Mouse (Mus musculus) effector memory CD4-positive, alpha-beta T cell, adult 7 months (primary cell): ENCODE data around the gene Phtf2. TPM values are rescaled to one million over a fixed set of nuclear protein-coding genes. Genes with fewer than 3 reads are reported as not detected.

ENCODE experiments used
- polyA plus RNA-seq: library from polyadenylated mRNA; unstranded; fragments of 100-300 nt; shearing (Covaris generic); gene quantifications from one replicate; pipeline ENCODE4 v1.2.1, GENCODE M21; 2017

Phtf2 gene
- polyA plus RNA-seq = 15.9 TPM

DNA sequence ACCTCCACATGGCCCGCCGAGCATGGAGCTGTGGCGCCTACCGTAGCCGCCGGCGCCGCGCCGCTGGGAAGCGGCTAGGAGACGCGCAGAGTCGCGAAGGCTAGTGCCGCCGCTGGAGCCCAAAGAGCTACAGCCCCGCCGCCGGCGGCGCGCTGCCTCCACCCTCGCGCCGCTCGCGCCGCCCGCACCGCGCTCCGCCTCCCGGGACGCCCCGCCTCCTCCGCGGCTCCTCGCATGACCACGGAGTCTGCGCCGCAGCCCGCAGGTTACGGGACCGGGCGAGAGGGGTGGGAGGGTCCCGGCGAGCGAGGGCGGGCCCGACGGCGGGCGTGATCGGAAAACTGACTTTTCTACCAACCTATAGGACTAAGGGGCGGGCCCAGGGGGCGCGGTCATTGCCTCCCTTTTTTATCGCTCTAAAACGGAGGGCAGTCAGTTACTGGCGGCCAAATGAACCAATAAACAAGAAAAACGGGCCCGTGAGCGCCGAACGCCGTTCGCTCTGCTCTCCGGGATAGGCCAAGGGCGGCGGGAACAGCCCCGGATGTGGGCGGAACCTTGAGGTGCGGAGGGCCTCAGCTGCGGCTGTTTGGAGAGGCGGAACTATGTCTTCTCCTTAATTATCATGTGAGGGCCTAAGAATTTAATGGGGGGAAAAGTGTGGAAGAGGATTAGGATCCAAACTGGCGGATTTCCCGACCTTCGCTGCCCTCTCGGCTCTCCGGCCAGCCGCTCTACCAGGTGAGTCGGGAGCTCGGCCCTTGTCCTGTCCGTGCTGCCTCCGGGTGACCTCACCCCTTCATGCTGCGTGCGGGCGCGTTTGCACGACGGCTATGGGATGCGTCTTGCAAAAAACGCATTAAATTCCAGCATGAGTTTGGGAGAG, at the start of gene Phtf2, which contains the start of gene Tmem60:
Gene Phtf2, minus strand, starts transcription at position 210 of the 886 bp plus-strand sequence.
Gene Tmem60, plus strand, starts transcription at position 277 of the 886 bp plus-strand sequence.

Other genes with a start within 250 kb of the Phtf2 start
- gene Tmem60, start 67 bp upstream of the Phtf2 start, polyA plus RNA-seq = 15.5 TPM
- 44.9 TPM for gene Rsbn1l, start 74.3 kb upstream of the Phtf2 start, polyA plus RNA-seq
- 18.9 TPM for gene Ptpn12, start 173.8 kb upstream of the Phtf2 start, polyA plus RNA-seq